Mouse (Mus musculus): ENCODE data around the gene Tnf. TPM values are rescaled to one million over a fixed set of nuclear protein-coding genes. Genes with fewer than 3 reads are reported as not detected.

Tnf gene
- polyA plus RNA-seq, 1 experiment from 2014 or later = not detected

- Histone ChIP-seq H3K4me2 (no peak overlapping the region), H3K27ac (no peak overlapping the region), H3K27me3 (no peaks in the 10 kb centered on the region), H3K9me3 (no peaks in the 10 kb centered on the region), H3K4me3 (replicated peaks) (no peak overlapping the region), H3K9ac (replicated peaks) (no peak overlapping the region), H3K4me1 (replicated peaks) (peaks cover 16% of the 10 kb centered on the region), H3K36me3 (peaks cover 100% of the 10 kb centered on the region)
- WGBS = 90% methylated on average over 8 of the region's 8 CpGs
- no peak for ATAC-seq (ENCODE audit: insufficient number of reproducible peaks, insufficient read depth, low FRiP score, low TSS enrichment, low read depth)
Measured at GRCm38 (mm10) chr17:35157661-35158175, 44.1 kb downstream of the Tnf start.

DNA sequence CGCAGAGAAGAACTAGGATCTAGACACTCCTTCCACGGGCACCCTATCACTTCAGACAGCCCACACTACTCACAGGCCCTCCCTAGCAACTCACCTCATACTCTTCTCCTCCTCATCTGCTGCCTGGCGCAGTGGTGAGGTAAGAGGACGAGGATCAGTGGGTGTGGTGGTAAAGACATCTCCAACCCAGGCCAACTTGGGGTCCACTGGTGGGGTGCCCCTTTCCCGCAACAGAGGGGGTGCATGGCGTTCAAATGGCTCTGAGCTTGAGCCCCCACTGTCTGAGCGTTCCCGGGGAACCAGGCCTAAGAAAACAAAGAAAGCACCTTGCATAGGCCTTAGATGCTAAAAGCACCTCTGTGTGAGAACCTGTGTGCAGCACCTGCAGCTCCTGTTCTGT is 44.6 kb downstream of the Tnf start:
- no peak overlapping the region for H3K4me2 ChIP-seq
- H3K9me3 ChIP-seq = no peaks in the 10 kb centered on the region
- no peak overlapping the region for H3K4me3 ChIP-seq (replicated peaks)
- H3K9ac ChIP-seq (replicated peaks) = no peak overlapping the region
- no peak overlapping the region for H3K27ac ChIP-seq
- peaks cover 11% of the 10 kb centered on the region; the same call in 1 of the 2 replicates for H3K4me1 ChIP-seq (replicated peaks)
- no peaks in the 10 kb centered on the region for H3K27me3 ChIP-seq
- ATAC-seq (ENCODE audit: insufficient number of reproducible peaks, insufficient read depth, low FRiP score, low TSS enrichment, low read depth) = no peak
- WGBS = 93% methylated on average over 8 of the region's 8 CpGs
- H3K36me3 ChIP-seq = peaks cover 100% of the 10 kb centered on the region

GRCm38 (mm10) chr17:35156461-35157200 is 45.2 kb downstream of the Tnf start:
- Histone ChIP-seq H3K36me3 (peaks cover 100% of the 10 kb centered on the region), H3K4me3 (replicated peaks) (no peak overlapping the region), H3K4me1 (replicated peaks) (peaks cover 11% of the 10 kb centered on the region; the same call in 1 of the 2 replicates), H3K9me3 (no peaks in the 10 kb centered on the region), H3K27me3 (no peaks in the 10 kb centered on the region), H3K4me2 (no peak overlapping the region), H3K9ac (replicated peaks) (no peak overlapping the region), H3K27ac (no peak overlapping the region)
- no peak for ATAC-seq (ENCODE audit: insufficient number of reproducible peaks, insufficient read depth, low FRiP score, low TSS enrichment, low read depth)
- 91% methylated on average over 33 of the region's 33 CpGs for WGBS

GRCm38 (mm10) chr17:35155451-35155850 is 46.4 kb downstream of the Tnf start:
- WGBS = 92% methylated on average over 12 of the region's 12 CpGs
- H3K4me3 ChIP-seq (replicated peaks) = no peak overlapping the region
- no peak overlapping the region for H3K27ac ChIP-seq

DNA sequence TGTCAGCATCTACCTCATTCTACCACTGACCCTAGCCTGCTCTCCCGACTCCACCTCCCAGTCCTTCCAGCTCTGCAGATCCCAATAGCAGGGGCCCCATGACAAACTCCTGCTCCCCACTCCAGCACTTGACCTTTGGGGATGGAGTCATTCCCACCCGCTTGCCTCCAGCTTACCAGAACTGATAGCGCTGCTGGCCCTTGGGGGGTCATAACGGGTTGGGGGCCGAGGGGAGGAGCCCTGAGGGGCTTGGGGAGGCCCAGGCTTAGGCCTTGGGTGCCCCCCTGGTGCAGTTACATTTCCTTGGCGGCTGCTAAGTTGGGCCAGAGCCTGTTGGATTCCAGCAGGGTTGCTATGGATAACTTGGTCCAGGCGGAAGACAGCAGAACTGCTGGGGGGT is 47.2 kb downstream of the Tnf start:
- ATAC-seq (ENCODE audit: insufficient number of reproducible peaks, insufficient read depth, low FRiP score, low TSS enrichment, low read depth) = no peak
- Histone ChIP-seq H3K4me2 (no peak overlapping the region), H3K4me3 (replicated peaks) (no peak overlapping the region), H3K27me3 (no peaks in the 10 kb centered on the region), H3K9ac (replicated peaks) (peak overlapping the region; percentile 42; the same call in 1 of the 2 replicates), H3K36me3 (peaks cover 100% of the 10 kb centered on the region), H3K9me3 (no peaks in the 10 kb centered on the region), H3K27ac (peak overlapping the region; percentile 17; the same call in 1 of the 2 replicates), H3K4me1 (replicated peaks) (peaks cover 11% of the 10 kb centered on the region; the same call in 1 of the 2 replicates)
- 86% methylated on average over 7 of the region's 7 CpGs for WGBS

More at GRCm38 (mm10) chr17:35155451-35155850, 46.4 kb downstream of the Tnf start:
- Histone ChIP-seq H3K9me3 (no peaks in the 10 kb centered on the region), H3K9ac (replicated peaks) (no peak overlapping the region), H3K4me1 (replicated peaks) (peaks cover 11% of the 10 kb centered on the region; the same call in 1 of the 2 replicates), H3K4me2 (no peak overlapping the region), H3K27me3 (no peaks in the 10 kb centered on the region), H3K36me3 (peaks cover 100% of the 10 kb centered on the region)
- no peak for ATAC-seq (ENCODE audit: insufficient number of reproducible peaks, insufficient read depth, low FRiP score, low TSS enrichment, low read depth)

DNA sequence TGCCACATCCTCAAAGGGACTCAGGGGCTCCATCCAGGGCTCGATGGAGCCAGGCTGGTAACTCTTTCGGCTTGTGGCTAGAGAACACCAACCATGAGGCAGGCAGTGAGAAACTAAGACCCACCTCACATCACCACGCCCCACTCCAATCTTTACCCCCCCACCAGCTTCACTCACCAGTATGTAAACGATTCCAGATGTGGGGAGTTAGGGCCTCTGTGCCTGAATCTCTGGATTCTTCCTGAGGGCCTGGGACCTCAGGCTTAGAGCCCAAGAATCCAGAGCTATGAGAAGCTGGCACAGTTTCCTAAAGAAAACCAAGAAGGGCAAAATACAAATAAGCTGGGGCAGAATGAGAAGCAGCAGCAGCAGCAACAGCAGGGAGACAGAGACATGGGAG is 47.9 kb downstream of the Tnf start:
- Histone ChIP-seq H3K4me3 (replicated peaks) (no peak overlapping the region), H3K9ac (replicated peaks) (no peak overlapping the region), H3K27me3 (no peaks in the 10 kb centered on the region), H3K27ac (no peak overlapping the region), H3K36me3 (peaks cover 100% of the 10 kb centered on the region), H3K4me2 (no peak overlapping the region), H3K9me3 (no peaks in the 10 kb centered on the region), H3K4me1 (replicated peaks) (peaks cover 11% of the 10 kb centered on the region; the same call in 1 of the 2 replicates)
- WGBS = 59% methylated on average over 4 of the region's 4 CpGs
- ATAC-seq (ENCODE audit: insufficient number of reproducible peaks, insufficient read depth, low FRiP score, low TSS enrichment, low read depth) = no peak

- no peaks in the 10 kb centered on the region for H3K9me3 ChIP-seq
- no peak overlapping the region for H3K4me3 ChIP-seq (replicated peaks)
- H3K4me2 ChIP-seq = no peak overlapping the region
- no peak overlapping the region for H3K27ac ChIP-seq
- peaks cover 11% of the 10 kb centered on the region; the same call in 1 of the 2 replicates for H3K4me1 ChIP-seq (replicated peaks)
- 93% methylated on average over 9 of the region's 9 CpGs for WGBS
- H3K36me3 ChIP-seq = peaks cover 100% of the 10 kb centered on the region
- no peaks in the 10 kb centered on the region for H3K27me3 ChIP-seq
- no peak for ATAC-seq (ENCODE audit: insufficient number of reproducible peaks, insufficient read depth, low FRiP score, low TSS enrichment, low read depth)
- no peak overlapping the region for H3K9ac ChIP-seq (replicated peaks)
Measured at GRCm38 (mm10) chr17:35153077-35153476, 48.7 kb downstream of the Tnf start.

DNA sequence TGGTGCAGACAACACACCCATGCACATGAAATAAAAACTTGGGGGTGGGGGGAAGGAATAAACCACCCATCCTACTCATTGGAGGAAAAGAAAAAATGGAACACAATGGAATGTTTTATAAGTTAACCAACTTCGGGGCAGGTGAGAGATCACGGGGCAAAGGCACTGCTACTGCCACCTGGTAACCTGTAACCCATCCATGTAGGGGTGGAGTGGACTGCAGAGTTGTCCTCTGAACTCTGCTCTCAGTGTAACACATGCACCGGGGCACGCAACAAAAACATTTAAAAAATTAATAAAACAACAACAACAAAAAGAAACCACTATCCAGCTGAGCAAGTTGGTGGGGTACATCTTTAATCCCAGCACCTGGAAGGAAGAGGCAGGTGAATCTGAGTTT is 49.7 kb downstream of the Tnf start:
- 95% methylated on average over 4 of the region's 4 CpGs for WGBS
- H3K4me1 ChIP-seq (replicated peaks) = peaks cover 11% of the 10 kb centered on the region; the same call in 1 of the 2 replicates

More for the DNA sequence above, 49.7 kb downstream of the Tnf start:
- H3K4me2 ChIP-seq = no peak overlapping the region
- no peak for ATAC-seq (ENCODE audit: insufficient number of reproducible peaks, insufficient read depth, low FRiP score, low TSS enrichment, low read depth)
- no peaks in the 10 kb centered on the region for H3K9me3 ChIP-seq
- H3K36me3 ChIP-seq = peaks cover 100% of the 10 kb centered on the region
- H3K4me3 ChIP-seq (replicated peaks) = no peak overlapping the region
- H3K27me3 ChIP-seq = no peaks in the 10 kb centered on the region
- H3K27ac ChIP-seq = no peak overlapping the region
- no peak overlapping the region for H3K9ac ChIP-seq (replicated peaks)

Small RNA genes within 50 kb of the gene (microRNA-seq; reads per million reads assigned to microRNA genes)
- gene Mir6973a (not detected), gene Mir6974 (not detected), gene Mir6975 (1.9 reads per million), gene Mir8094 (not detected)

Other genes with a start within 250 kb of the Tnf start
- 0.19 TPM in 1 of 2 replicates, not detected in the other for gene Hspa1b, start 242.8 kb downstream of the Tnf start, polyA plus RNA-seq (2016; fragmentation: Nextera tagmentation; extraction: Ambion mirVana)
- gene Gm20481, start 232.1 kb downstream of the Tnf start, polyA plus RNA-seq (2016; fragmentation: Nextera tagmentation; extraction: Ambion mirVana) = not detected in 2 replicates
- 1.9 and 2.0 TPM in 2 replicates for gene Hspa1a, start 229.9 kb downstream of the Tnf start, polyA plus RNA-seq (2016; fragmentation: Nextera tagmentation; extraction: Ambion mirVana)
- gene Hspa1l, start 229.3 kb downstream of the Tnf start, polyA plus RNA-seq (2016; fragmentation: Nextera tagmentation; extraction: Ambion mirVana) = 1.0 and 1.1 TPM in 2 replicates
- 222 and 234 TPM in 2 replicates for gene Lsm2, start 220.1 kb downstream of the Tnf start, polyA plus RNA-seq (2016; fragmentation: Nextera tagmentation; extraction: Ambion mirVana)
- gene Vars, start 201.0 kb downstream of the Tnf start, polyA plus RNA-seq (2016; fragmentation: Nextera tagmentation; extraction: Ambion mirVana) = 169 and 171 TPM in 2 replicates
- 0.10 and 0.13 TPM in 2 replicates for gene Vwa7, start 185.4 kb downstream of the Tnf start, polyA plus RNA-seq (2016; fragmentation: Nextera tagmentation; extraction: Ambion mirVana)
- gene Sapcd1, start 174.0 kb downstream of the Tnf start, polyA plus RNA-seq (2016; fragmentation: Nextera tagmentation; extraction: Ambion mirVana) = 3.2 and 3.3 TPM in 2 replicates
- 2.9 and 3.4 TPM in 2 replicates for gene Msh5, start 155.3 kb downstream of the Tnf start, polyA plus RNA-seq (2016; fragmentation: Nextera tagmentation; extraction: Ambion mirVana)
- gene Clic1, start 152.0 kb downstream of the Tnf start, polyA plus RNA-seq (2016; fragmentation: Nextera tagmentation; extraction: Ambion mirVana) = 194 and 195 TPM in 2 replicates
- gene Ddah2, start 143.0 kb downstream of the Tnf start, polyA plus RNA-seq (2016; fragmentation: Nextera tagmentation; extraction: Ambion mirVana) = 489 and 492 TPM in 2 replicates
- gene Ly6g6c, start 136.6 kb downstream of the Tnf start, polyA plus RNA-seq (2016; fragmentation: Nextera tagmentation; extraction: Ambion mirVana) = not detected in 2 replicates
- gene Mpig6b, start 135.8 kb downstream of the Tnf start, polyA plus RNA-seq (2016; fragmentation: Nextera tagmentation; extraction: Ambion mirVana) = 0.68 and 0.76 TPM in 2 replicates
- gene Ly6g6e, start 125.1 kb downstream of the Tnf start, polyA plus RNA-seq (2016; fragmentation: Nextera tagmentation; extraction: Ambion mirVana) = 1.3 and 2.5 TPM in 2 replicates
- gene Ly6g6d, start 123.9 kb downstream of the Tnf start, polyA plus RNA-seq (2016; fragmentation: Nextera tagmentation; extraction: Ambion mirVana) = 0.68 and 1.0 TPM in 2 replicates
- gene Ly6g6f, start 116.4 kb downstream of the Tnf start, polyA plus RNA-seq (2016; fragmentation: Nextera tagmentation; extraction: Ambion mirVana) = 0.44 and 0.66 TPM in 2 replicates
- 74.5 and 75.3 TPM in 2 replicates for gene Abhd16a, start 112.7 kb downstream of the Tnf start, polyA plus RNA-seq (2016; fragmentation: Nextera tagmentation; extraction: Ambion mirVana)
- gene Ly6g5c, start 93.7 kb downstream of the Tnf start, polyA plus RNA-seq (2016; fragmentation: Nextera tagmentation; extraction: Ambion mirVana) = not detected in 2 replicates
- gene Ly6g5b, start 86.6 kb downstream of the Tnf start, polyA plus RNA-seq (2016; fragmentation: Nextera tagmentation; extraction: Ambion mirVana) = 1.1 and 1.3 TPM in 2 replicates
- gene Gpank1, start 80.6 kb downstream of the Tnf start, polyA plus RNA-seq (2016; fragmentation: Nextera tagmentation; extraction: Ambion mirVana) = 22.4 and 23.7 TPM in 2 replicates
- gene Csnk2b, start 80.0 kb downstream of the Tnf start, polyA plus RNA-seq (2016; fragmentation: Nextera tagmentation; extraction: Ambion mirVana) = 266 and 270 TPM in 2 replicates
- gene D17H6S53E, start 75.6 kb downstream of the Tnf start, polyA plus RNA-seq (2016; fragmentation: Nextera tagmentation; extraction: Ambion mirVana) = 7.1 and 10.1 TPM in 2 replicates
- gene Apom, start 70.0 kb downstream of the Tnf start, polyA plus RNA-seq (2016; fragmentation: Nextera tagmentation; extraction: Ambion mirVana) = 0.61 and 0.70 TPM in 2 replicates
- 70.4 TPM in 2 replicates for gene Bag6, start 66.8 kb downstream of the Tnf start, polyA plus RNA-seq (2016; fragmentation: Nextera tagmentation; extraction: Ambion mirVana)
- 212 and 231 TPM in 2 replicates for gene Prrc2a, start 37.1 kb downstream of the Tnf start, polyA plus RNA-seq (2016; fragmentation: Nextera tagmentation; extraction: Ambion mirVana)
- 4.7 and 4.9 TPM in 2 replicates for gene Aif1, start 25.9 kb downstream of the Tnf start, polyA plus RNA-seq (2016; fragmentation: Nextera tagmentation; extraction: Ambion mirVana)
- gene Lst1, start 13.6 kb downstream of the Tnf start, polyA plus RNA-seq (2016; fragmentation: Nextera tagmentation; extraction: Ambion mirVana) = 5.6 and 6.0 TPM in 2 replicates
- gene Ltb, start 7.6 kb downstream of the Tnf start, polyA plus RNA-seq (2016; fragmentation: Nextera tagmentation; extraction: Ambion mirVana) = 0.49 and 0.64 TPM in 2 replicates
- not detected in 2 replicates for gene Lta, start 3.3 kb upstream of the Tnf start, polyA plus RNA-seq (2016; fragmentation: Nextera tagmentation; extraction: Ambion mirVana)
- gene Gm16181, start 18.8 kb upstream of the Tnf start, polyA plus RNA-seq (2016; fragmentation: Nextera tagmentation; extraction: Ambion mirVana) = 0.45 and 1.1 TPM in 2 replicates
- gene Atp6v1g2, start 31.7 kb upstream of the Tnf start, polyA plus RNA-seq (2016; fragmentation: Nextera tagmentation; extraction: Ambion mirVana) = 4.3 and 4.8 TPM in 2 replicates
- 13.3 and 15.5 TPM in 2 replicates for gene Nfkbil1, start 33.8 kb upstream of the Tnf start, polyA plus RNA-seq (2016; fragmentation: Nextera tagmentation; extraction: Ambion mirVana)
- 620 and 638 TPM in 2 replicates for gene Ddx39b, start 39.7 kb upstream of the Tnf start, polyA plus RNA-seq (2016; fragmentation: Nextera tagmentation; extraction: Ambion mirVana)
- gene H2-D1, start 60.7 kb upstream of the Tnf start, polyA plus RNA-seq (2016; fragmentation: Nextera tagmentation; extraction: Ambion mirVana) = 17.8 and 18.8 TPM in 2 replicates
- 0.13 TPM in 1 of 2 replicates, not detected in the other for gene H2-Q1, start 118.4 kb upstream of the Tnf start, polyA plus RNA-seq (2016; fragmentation: Nextera tagmentation; extraction: Ambion mirVana)
- 0.45 and 0.88 TPM in 2 replicates for gene H2-Q2, start 140.2 kb upstream of the Tnf start, polyA plus RNA-seq (2016; fragmentation: Nextera tagmentation; extraction: Ambion mirVana)
- 5.0 and 6.0 TPM in 2 replicates for gene H2-Q4, start 177.6 kb upstream of the Tnf start, polyA plus RNA-seq (2016; fragmentation: Nextera tagmentation; extraction: Ambion mirVana)
- 2.0 TPM in 2 replicates for gene H2-Q6, start 222.8 kb upstream of the Tnf start, polyA plus RNA-seq (2016; fragmentation: Nextera tagmentation; extraction: Ambion mirVana)
- 17.3 and 19.3 TPM in 2 replicates for gene H2-Q7, start 237.1 kb upstream of the Tnf start, polyA plus RNA-seq (2016; fragmentation: Nextera tagmentation; extraction: Ambion mirVana)

All from limb, embryonic 12.5 days (tissue).